Mouse (Mus musculus) adrenal gland, adult (tissue): ENCODE measurements around the gene Plppr1.
"Not testable (repeated sequence)": the region's sequence is repeated elsewhere in the genome, so short reads cannot be mapped to it uniquely, and the experiment has no call there.

ENCODE experiments used
- DNase-seq, 2 experiments: peaks; one replicate each; pipeline ENCODE4 v3.0.0; 2022 to 2023; ENCODE audit warnings: low spot score in 1 of 2; ENCODE audit not compliant: inconsistent age in 2 of 2

Plppr1 gene

GRCm38 (mm10) chr4:49232206-49233031 is 173.3 kb downstream of the Plppr1 start:
- no peak for DNase-seq

DNA sequence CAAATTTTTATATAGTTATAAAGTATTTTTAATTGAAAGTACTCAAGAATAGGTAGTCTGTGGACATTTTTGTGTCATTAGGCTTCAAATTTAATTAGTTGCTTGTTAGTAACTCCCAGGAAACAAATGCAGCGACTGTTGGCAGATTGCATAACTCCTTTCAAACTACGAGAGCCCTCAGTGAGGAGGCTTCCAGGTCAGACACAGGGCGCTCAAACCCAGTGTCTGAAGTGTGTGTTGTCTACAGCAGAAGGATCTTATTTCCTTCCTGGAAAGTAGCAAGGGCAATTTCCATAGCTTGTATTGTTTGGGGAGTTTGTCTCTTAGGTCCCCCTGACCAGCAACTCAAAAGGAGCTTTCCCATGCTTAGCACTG is 173.9 kb downstream of the Plppr1 start:
- DNase-seq: no peak

DNA sequence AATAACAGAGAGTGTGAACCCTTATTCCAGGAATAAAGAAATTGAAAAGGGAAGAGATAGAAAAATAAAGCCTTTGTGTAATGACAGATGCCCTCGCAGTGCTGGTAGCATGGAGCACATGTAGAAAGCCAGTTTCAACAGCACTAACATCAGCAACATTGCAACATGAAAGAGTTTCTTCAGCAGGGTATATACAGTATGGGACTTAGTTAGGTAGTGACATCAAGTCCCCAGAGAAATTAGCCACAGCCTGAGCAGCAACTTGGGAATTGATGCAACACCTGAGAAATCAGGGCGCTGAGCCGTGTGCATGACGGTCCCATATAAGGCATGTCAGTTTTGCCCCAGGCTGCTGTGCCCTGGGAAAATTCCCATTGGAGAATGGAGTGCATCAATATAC is 179.0 kb downstream of the Plppr1 start:
- no peak for DNase-seq

- no peak for DNase-seq
These were observed 180.4 kb downstream of the Plppr1 start for GRCm38 (mm10) chr4:49239451-49239850.

GRCm38 (mm10) chr4:49244791-49245190 is 185.7 kb downstream of the Plppr1 start:
- no peak for DNase-seq

- DNase-seq: no peak
These were observed 186.2 kb downstream of the Plppr1 start for GRCm38 (mm10) chr4:49245274-49245673.

DNA sequence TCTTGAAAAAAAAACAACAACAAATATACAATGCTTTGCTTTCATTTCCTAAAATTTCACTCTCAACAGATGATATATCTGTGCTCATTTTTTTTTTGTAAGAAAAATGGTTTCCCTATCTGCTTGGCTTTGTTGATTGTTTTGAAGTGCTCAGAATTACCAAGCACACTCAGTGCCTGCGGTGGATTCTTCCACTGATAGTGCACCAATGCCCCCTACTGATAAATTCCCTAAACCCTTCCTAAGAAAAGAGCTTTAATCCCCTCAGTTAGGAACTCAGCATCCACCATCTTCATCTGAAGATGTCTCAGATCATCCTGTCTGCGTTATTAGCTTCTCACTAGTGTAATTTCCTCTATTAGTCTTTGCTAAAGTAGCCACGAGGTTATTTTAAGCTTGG is 192.2 kb downstream of the Plppr1 start:
- no peak for DNase-seq

- DNase-seq: no peak
These were observed 193.1 kb downstream of the Plppr1 start for GRCm38 (mm10) chr4:49252169-49252568.

DNA sequence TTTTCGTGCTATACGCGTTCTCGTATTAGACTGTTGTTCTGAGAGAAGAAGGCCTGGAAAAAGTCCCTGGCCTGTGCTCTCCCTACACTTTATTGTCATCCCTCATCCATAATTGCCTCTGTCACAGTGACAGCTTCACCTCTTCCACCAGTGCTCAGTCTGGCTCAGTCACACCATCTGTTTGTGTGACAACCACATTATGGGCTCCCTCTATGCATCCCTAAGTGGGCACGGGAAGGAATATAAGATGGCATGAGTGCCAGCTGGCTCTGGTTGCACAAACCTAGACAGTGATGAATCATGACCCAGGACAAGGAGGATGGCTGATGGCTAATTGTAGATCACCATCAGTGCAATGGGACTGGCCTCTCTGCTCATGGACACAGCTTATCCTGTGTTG is 219.4 kb downstream of the Plppr1 start:
- peak in 1 of 2 experiments; percentile 22 for DNase-seq

DNA sequence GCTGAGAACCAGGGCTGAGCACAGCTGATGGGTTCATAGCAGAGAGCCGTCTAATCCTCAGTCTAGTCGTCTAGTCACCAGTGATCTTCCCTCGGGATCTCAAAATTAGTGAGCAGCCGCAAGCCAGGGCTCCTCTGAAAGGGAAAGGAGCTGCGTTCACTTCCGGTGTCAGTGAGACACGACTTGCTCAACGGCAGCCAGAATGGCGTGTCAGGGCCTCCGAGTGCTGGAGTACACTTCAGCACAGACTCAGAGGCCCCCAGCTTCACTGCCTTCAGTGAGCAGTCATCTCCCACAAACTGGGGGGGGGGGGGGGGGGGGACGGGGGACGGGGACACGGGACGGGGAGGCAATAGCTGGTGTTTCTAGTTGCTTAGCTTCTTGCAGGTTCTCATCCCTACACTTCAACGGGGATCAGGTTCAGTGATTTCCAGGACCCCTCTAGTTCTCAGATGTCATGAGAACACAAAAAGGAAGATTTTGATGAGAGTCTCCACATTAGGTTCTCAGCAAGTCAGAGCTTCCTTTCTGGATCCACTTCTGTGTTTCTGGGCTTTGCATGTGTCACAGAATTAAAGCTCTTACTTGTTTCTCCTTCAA is 225.7 kb downstream of the Plppr1 start:
- DNase-seq: no peak

DNA sequence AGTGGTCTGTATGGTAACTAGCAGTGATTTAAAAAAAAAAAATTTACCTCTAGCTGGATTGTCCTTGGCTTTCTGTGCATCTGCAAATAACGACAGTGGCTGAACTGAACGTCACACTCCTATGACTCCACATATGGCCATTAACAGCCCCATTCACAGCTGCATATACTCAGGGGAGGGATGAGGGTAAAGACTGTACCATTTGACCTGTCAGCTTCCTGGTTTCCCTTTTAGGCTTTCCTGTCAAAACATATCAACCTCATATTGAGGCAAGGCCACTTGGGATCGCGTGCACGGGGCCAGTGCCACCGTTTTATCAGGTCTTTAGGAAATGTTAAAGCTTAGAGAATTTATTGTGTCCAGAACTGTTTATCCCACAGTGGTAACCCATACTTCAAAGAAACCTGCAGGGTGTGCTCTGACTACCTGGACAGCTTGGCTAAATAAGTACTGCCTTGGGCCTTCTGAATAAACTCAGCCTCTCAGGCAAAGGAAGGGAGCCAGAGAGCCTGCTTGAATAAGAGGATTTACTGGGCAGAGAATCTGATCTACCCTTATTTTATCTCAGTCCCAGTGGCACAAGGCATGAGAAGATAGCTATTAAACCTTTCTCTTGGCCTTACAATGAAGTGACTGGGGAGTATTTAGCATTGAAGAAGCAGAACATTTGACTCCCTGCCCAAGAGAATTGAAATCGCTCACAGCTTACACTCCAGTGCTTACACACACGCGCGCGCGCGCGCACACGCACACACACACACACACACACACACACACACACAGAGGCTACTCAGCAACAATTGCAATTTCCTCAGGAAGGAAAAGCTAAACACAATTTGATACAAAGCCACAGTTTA is 226.5 kb downstream of the Plppr1 start:
- DNase-seq: no peak

DNA sequence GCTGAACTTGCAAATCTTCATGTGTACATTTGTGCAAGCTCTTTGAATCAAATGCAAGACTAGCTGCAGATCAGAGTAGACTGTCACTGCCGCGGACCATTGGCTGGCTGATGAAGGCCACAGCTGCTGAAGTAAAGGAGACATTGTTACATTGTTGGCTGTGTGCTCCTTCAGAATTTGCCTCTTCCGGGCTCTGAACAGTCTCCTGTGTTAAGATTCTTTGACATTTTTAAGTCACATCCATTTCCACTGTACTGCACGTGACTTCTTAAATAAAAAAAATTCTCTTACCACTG is 227.1 kb downstream of the Plppr1 start:
- no peak for DNase-seq

DNA sequence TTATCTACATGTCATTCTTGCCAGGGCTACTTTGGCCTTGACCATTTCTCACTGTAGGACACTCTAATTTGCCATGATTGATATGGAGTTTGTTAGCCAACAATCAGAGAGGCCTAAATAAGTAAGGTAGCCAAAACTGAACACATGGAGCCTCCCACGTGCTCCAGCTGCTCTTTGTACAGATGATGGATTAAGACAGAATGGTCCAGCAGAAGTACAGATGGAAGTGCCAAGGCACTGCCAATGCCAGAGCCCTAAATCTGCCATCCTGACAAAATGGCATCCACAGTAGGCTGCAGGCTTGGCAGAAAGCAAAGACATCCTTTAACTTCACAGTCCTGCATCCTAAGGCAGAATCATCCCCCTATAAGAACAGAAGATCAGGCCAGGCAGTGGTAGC is 237.4 kb downstream of the Plppr1 start:
- peak; percentile 10 to 43 for DNase-seq

- no peak for DNase-seq
These were observed 240.5 kb downstream of the Plppr1 start for GRCm38 (mm10) chr4:49299576-49299975.

GRCm38 (mm10) chr4:49321903-49322635 is 263.0 kb downstream of the Plppr1 start:
- peak in 1 of 2 experiments; percentile 39 for DNase-seq

DNA sequence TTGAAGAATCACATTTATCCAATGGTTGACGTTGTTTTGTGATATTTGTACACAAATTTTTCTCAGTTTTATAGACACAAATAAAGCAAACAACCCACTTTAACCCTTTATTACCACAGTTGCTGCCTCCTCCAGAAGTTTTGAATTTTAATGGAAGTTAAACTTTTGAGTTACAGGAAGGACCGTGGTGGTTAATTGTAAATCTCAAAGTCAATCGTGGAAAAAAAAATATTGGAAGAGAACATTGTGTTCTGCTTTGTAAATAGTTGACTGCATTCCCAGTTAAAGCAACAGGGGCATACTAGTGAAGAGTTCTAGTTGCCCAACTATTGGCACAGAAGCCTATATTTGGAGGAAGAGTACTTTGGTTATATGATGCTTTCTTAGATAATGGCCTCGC is 278.9 kb downstream of the Plppr1 start:
- DNase-seq: not testable (repeated sequence)

DNA sequence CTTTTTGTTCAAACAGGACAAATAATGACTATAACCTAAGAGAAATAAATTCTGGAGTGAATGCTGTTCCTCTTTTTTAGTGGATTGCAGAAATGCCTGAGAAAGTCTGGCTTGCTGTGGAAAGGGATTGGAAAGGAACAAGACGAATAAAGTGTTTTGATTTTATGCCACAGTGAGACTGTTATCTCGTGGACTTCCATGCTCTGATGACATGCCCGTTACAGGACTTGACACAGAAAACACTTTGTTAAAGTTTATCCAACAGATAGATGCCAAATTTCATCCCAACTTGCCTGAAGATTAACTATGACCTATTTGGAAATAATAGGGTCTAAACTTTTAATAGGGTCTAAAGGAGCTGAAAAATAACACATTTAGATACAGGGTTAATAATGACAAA is 281.0 kb downstream of the Plppr1 start:
- not testable (repeated sequence) for DNase-seq

GRCm38 (mm10) chr4:49348001-49348400 is 288.9 kb downstream of the Plppr1 start:
- not testable (repeated sequence) for DNase-seq

DNA sequence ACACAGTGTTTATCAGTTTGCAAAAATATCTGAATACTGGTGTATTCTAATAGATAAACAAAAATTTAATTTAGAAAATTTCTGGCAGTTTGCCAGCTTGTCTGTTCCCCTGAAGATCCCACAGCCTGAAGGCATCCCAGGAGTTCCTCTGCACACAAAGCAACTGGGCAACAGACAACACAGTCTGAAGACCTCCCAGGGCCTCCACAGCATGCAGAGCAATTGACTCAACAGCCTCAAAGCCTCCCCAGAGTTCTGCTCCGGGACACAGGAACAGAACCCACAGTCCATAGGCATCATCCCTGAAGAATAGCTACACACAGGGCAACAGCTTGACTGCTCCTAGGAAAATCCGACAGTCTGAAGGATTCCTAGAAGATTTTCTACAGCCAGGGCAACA is 289.6 kb downstream of the Plppr1 start:
- DNase-seq: no peak

- DNase-seq: no peak
These were observed 291.4 kb downstream of the Plppr1 start for GRCm38 (mm10) chr4:49350470-49350869.

DNA sequence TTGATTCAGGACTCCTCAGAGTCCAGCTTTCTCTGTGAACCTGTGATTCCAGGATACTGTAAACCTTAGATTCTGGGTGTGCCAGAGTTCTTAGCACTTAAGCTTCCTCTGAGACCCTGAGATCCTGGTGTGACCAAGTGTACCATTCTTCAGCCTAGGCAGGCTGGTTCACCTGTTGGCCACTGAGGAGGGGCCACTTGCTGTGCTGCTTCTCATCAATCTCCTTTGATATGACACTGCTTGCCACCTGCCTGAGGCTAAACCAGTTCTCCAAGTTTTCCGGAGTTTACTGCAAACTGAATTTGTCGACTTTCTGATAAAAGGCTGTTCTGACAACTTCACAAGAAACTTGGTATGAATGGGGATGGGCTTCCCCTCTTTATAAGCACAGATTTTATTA is 298.0 kb downstream of the Plppr1 start:
- no peak for DNase-seq
